Mouse (Mus musculus) lung, embryonic 16.5 days (tissue): ENCODE results near the gene Tor1a. TPM values are rescaled to one million over a fixed set of nuclear protein-coding genes. Genes with fewer than 3 reads are reported as not detected.
"Not testable (repeated sequence)": the region's sequence is repeated elsewhere in the genome, so short reads cannot be mapped to it uniquely, and the experiment has no call there.

Source experiments
- ATAC-seq: fragments of 200-750 bp; cut with Nextera tagmentation; 2 replicates; pipeline ENCODE4 v1.8.0; 2017; ENCODE audit warnings: low read depth, mild to moderate bottlenecking, moderate library complexity
- H3K27ac ChIP-seq: fragments of 300-500 bp; sonication (generic); 2 replicates; pipeline ENCODE4 v1.5.1; 2014; ENCODE audit warnings: mild to moderate bottlenecking, control low read depth, low read length
- H3K27me3 ChIP-seq: fragments of 300-500 bp; sonication (generic); 2 replicates; pipeline ENCODE4 v1.6.1; 2014; ENCODE audit warnings: low read depth, low read length, mixed read lengths; ENCODE audit not compliant: control insufficient read depth, insufficient read depth
- H3K36me3 ChIP-seq: fragments of 300-500 bp; sonication (generic); 2 replicates; pipeline ENCODE4 v1.6.1; 2014; ENCODE audit warnings: low read length; ENCODE audit not compliant: control insufficient read depth, insufficient read depth
- H3K4me1 ChIP-seq: fragments of 300-500 bp; sonication (generic); replicated peaks from 2 replicates; pipeline ENCODE4 v1.6.1; 2014; ENCODE audit warnings: low read length, mixed read lengths; ENCODE audit not compliant: control insufficient read depth, insufficient read depth
- H3K4me2 ChIP-seq: fragments of 300-500 bp; sonication (generic); 2 replicates; pipeline ENCODE4 v1.6.1; 2014; ENCODE audit warnings: low read depth, low read length, control low read depth
- H3K4me3 ChIP-seq: fragments of 300-500 bp; sonication (generic); 2 replicates; pipeline ENCODE4 v1.5.1; 2014; ENCODE audit warnings: mild to moderate bottlenecking, low read length, control low read depth
- H3K9ac ChIP-seq: fragments of 300-500 bp; sonication (generic); 2 replicates; pipeline ENCODE4 v1.6.1; 2014; ENCODE audit warnings: low read length, control low read depth
- H3K9me3 ChIP-seq: fragments of 300-500 bp; sonication (generic); 2 replicates; pipeline ENCODE4 v1.6.1; 2016; ENCODE audit warnings: low read length; ENCODE audit not compliant: control insufficient read depth
- WGBS: fragments of 180-500 bp; shearing (Covaris S2); extraction: QIAGEN DNeasy Blood & Tissue Kit; methylation state at CpG from one replicate; pipeline ENCODE4 v1.1.7; 2014; 5-methylcytosine and 5-hydroxymethylcytosine counted together
- polyA plus RNA-seq: library from polyadenylated mRNA; unstranded; fragments of >200 nt; fragmentation: Nextera tagmentation; extraction: Ambion mirVana; gene quantifications from 2 replicates; pipeline ENCODE4 v1.2.1, GENCODE M21; 2015

Gene Tor1a
- polyA plus RNA-seq, 1 experiment from 2014 or later, result 77.1 TPM

- ATAC-seq, result peak; percentile 85
- WGBS, result 27% methylated on average over 9 of the region's 9 CpGs
- H3K9me3 ChIP-seq, result no peaks in the 10 kb centered on the region
- 0 out of 2 replicates have a peak overlapping the region, but pooled peaks have one; percentile 9 for H3K4me2 ChIP-seq
- H3K4me1 ChIP-seq, result peaks cover 24% of the 10 kb centered on the region
- H3K4me3 ChIP-seq, result no peak overlapping the region
- no peaks in the 10 kb centered on the region for H3K27me3 ChIP-seq
- peak overlapping the region; percentile 25; the same call in 1 of the 2 replicates for H3K9ac ChIP-seq
- peak overlapping the region; percentile 96 for H3K27ac ChIP-seq
- H3K36me3 ChIP-seq, result no peaks in the 10 kb centered on the region
Measured at GRCm38 (mm10) chr2:30927151-30927781, 40.5 kb downstream of the Tor1a start.

- H3K27me3 ChIP-seq, result no peaks in the 10 kb centered on the region
- no peak overlapping the region for H3K4me2 ChIP-seq
- H3K27ac ChIP-seq, result peak overlapping the region; percentile 96
- no peak overlapping the region for H3K4me3 ChIP-seq
- peak; percentile 48 for ATAC-seq
- no peak overlapping the region for H3K9ac ChIP-seq
- WGBS, result 32% methylated on average over 4 of the region's 4 CpGs
- H3K9me3 ChIP-seq, result no peaks in the 10 kb centered on the region
- H3K4me1 ChIP-seq, result peaks cover 24% of the 10 kb centered on the region
- no peaks in the 10 kb centered on the region for H3K36me3 ChIP-seq
Measured at GRCm38 (mm10) chr2:30926381-30926780, 41.4 kb downstream of the Tor1a start.

- no peaks in the 10 kb centered on the region for H3K9me3 ChIP-seq
- no peak for ATAC-seq
- H3K27ac ChIP-seq, result peak overlapping the region; percentile 96
- 82% methylated on average over 4 of the region's 4 CpGs for WGBS
- no peaks in the 10 kb centered on the region for H3K36me3 ChIP-seq
- peaks cover 25% of the 10 kb centered on the region for H3K4me1 ChIP-seq
- H3K4me3 ChIP-seq, result no peak overlapping the region
- H3K9ac ChIP-seq, result no peak overlapping the region
- H3K27me3 ChIP-seq, result no peaks in the 10 kb centered on the region
- H3K4me2 ChIP-seq, result no peak overlapping the region
Measured at GRCm38 (mm10) chr2:30925181-30925580, 42.6 kb downstream of the Tor1a start.

GRCm38 (mm10) chr2:30923099-30923498 lies 44.6 kb downstream of the Tor1a start:
- no peak overlapping the region for H3K4me3 ChIP-seq
- H3K4me1 ChIP-seq, result peaks cover 31% of the 10 kb centered on the region
- 68% methylated on average over 3 of the region's 3 CpGs for WGBS

GRCm38 (mm10) chr2:30920216-30920615 lies 47.5 kb downstream of the Tor1a start:
- Histone ChIP-seq H3K27ac (no peak overlapping the region), H3K4me3 (no peak overlapping the region), H3K4me1 (peaks cover 21% of the 10 kb centered on the region), H3K9ac (no peak overlapping the region), H3K27me3 (no peaks in the 10 kb centered on the region), H3K4me2 (no peak overlapping the region), H3K36me3 (no peaks in the 10 kb centered on the region), H3K9me3 (no peaks in the 10 kb centered on the region)
- 26% methylated on average over 7 of the region's 7 CpGs for WGBS
- 0 out of 2 replicates have a peak, but pooled peaks have one; percentile 10 for ATAC-seq

More at GRCm38 (mm10) chr2:30923099-30923498, 44.6 kb downstream of the Tor1a start:
- no peak overlapping the region for H3K27ac ChIP-seq
- no peaks in the 10 kb centered on the region for H3K36me3 ChIP-seq
- ATAC-seq, result no peak
- H3K9me3 ChIP-seq, result no peaks in the 10 kb centered on the region
- H3K27me3 ChIP-seq, result no peaks in the 10 kb centered on the region
- no peak overlapping the region for H3K4me2 ChIP-seq
- no peak overlapping the region for H3K9ac ChIP-seq

GRCm38 (mm10) chr2:30918780-30919329 lies 48.9 kb downstream of the Tor1a start:
- Histone ChIP-seq H3K27me3 (no peaks in the 10 kb centered on the region), H3K36me3 (no peaks in the 10 kb centered on the region), H3K4me2 (no peak overlapping the region), H3K4me3 (no peak overlapping the region), H3K4me1 (peaks cover 21% of the 10 kb centered on the region), H3K27ac (peak overlapping the region; percentile 48; the same call in 1 of the 2 replicates), H3K9me3 (no peaks in the 10 kb centered on the region), H3K9ac (no peak overlapping the region)
- ATAC-seq, result peak; percentile 48
- 31% methylated on average over 8 of the region's 8 CpGs for WGBS

GRCm38 (mm10) chr2:30918126-30918525 lies 49.6 kb downstream of the Tor1a start:
- no peaks in the 10 kb centered on the region for H3K36me3 ChIP-seq
- no peak for ATAC-seq

GRCm38 (mm10) chr2:30917649-30918048 lies 50.1 kb downstream of the Tor1a start:
- H3K36me3 ChIP-seq, result no peaks in the 10 kb centered on the region
- H3K4me3 ChIP-seq, result no peak overlapping the region
- ATAC-seq, result no peak
- no peak overlapping the region for H3K27ac ChIP-seq
- H3K9me3 ChIP-seq, result no peaks in the 10 kb centered on the region
- no peak overlapping the region for H3K9ac ChIP-seq
- WGBS, result 75% methylated on average over 7 of the region's 7 CpGs
- H3K27me3 ChIP-seq, result no peaks in the 10 kb centered on the region
- H3K4me2 ChIP-seq, result no peak overlapping the region
- peaks cover 27% of the 10 kb centered on the region for H3K4me1 ChIP-seq

More at GRCm38 (mm10) chr2:30918126-30918525, 49.6 kb downstream of the Tor1a start:
- Histone ChIP-seq H3K9me3 (no peaks in the 10 kb centered on the region), H3K27me3 (no peaks in the 10 kb centered on the region), H3K27ac (peak overlapping the region; percentile 48; the same call in 1 of the 2 replicates), H3K9ac (no peak overlapping the region), H3K4me2 (no peak overlapping the region), H3K4me1 (peaks cover 22% of the 10 kb centered on the region), H3K4me3 (no peak overlapping the region)
- 44% methylated on average over 6 of the region's 6 CpGs for WGBS

GRCm38 (mm10) chr2:30915933-30916332 lies 51.8 kb downstream of the Tor1a start:
- H3K9me3 ChIP-seq, H3K27me3 ChIP-seq, H3K36me3 ChIP-seq, H3K27ac ChIP-seq, H3K4me2 ChIP-seq, H3K9ac ChIP-seq, ATAC-seq, H3K4me3 ChIP-seq: not testable (repeated sequence)
- WGBS, result 69% methylated on average over 6 of the region's 6 CpGs
- peaks cover 33% of the 10 kb centered on the region for H3K4me1 ChIP-seq
